Mouse (Mus musculus) urinary bladder, adult 2 months (tissue): ENCODE results near the gene A930018P22Rik. TPM values are rescaled to one million over a fixed set of nuclear protein-coding genes. Genes with fewer than 3 reads are reported as not detected.
"Not testable (repeated sequence)": the region's sequence is repeated elsewhere in the genome, so short reads cannot be mapped to it uniquely, and the experiment has no call there.

Experiments used
- DNase-seq: peaks from one replicate; pipeline ENCODE4 v3.0.0; 2022; ENCODE audit warnings: low spot score
- polyA plus RNA-seq: library from polyadenylated mRNA; depleted of rRNA; stranded (reverse); fragments of >200 nt; gene quantifications from 2 replicates; pipeline ENCODE4 v1.2.3, GENCODE M21; 2012; rRNA removed

A930018P22Rik gene
- 0.09 and 0.12 TPM in 2 replicates for polyA plus RNA-seq

DNA sequence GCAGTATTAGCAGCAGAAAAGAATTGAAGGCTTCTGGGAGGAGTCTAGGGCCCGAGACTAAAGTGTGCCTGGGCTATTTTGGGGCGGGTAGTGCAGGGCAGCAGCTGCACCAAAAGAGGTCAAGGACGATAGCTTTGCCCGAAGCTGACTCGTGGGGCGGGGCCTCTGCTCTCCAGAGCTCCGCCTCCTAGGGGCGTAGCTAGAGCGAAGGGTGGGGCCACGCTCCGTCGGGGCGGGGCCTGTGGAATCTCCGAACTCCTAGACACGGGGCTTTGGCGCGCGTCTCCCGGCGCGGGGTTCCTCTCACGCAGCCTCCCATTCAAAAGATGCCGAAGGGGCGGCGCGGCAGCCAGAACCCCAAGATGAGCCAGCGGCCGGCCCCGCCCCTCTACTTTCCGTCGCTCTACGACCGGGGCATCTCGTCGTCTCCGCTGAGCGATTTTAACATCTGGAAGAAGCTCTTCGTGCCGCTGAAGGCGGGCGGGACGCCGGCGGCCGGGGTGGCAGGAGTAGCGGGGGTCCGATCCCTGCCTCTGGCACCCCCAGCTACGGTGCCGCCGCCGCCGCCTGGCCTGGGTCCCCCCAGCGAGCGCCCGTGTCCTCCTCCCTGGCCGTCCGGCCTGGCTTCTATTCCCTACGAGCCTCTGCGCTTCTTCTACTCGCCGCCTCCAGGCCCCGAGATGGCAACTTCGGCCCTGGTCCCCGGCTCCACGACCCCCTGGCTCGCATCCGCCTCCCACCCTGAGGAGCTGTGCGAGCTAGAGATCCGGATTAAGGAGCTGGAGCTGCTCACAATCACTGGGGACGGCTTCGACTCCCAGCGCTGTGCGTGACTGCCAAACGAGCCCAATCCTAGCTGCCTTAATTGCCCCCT, at the start of gene A930018P22Rik:
Gene A930018P22Rik (plus strand): TSS at position 265 of the 874 bp plus-strand sequence.
- DNase-seq: peak; percentile 67

GRCm38 (mm10) chr2:104078285-104078684, 44.3 kb upstream of the A930018P22Rik start:
- not testable (repeated sequence) for DNase-seq

- not testable (repeated sequence) for DNase-seq
Measured at GRCm38 (mm10) chr2:104081436-104082050, 41.0 kb upstream of the A930018P22Rik start.

GRCm38 (mm10) chr2:104082474-104082873, 40.1 kb upstream of the A930018P22Rik start:
- DNase-seq: no peak

- not testable (repeated sequence) for DNase-seq
Measured at GRCm38 (mm10) chr2:104084027-104084426, 38.5 kb upstream of the A930018P22Rik start.

GRCm38 (mm10) chr2:104087562-104087961, 35.0 kb upstream of the A930018P22Rik start:
- DNase-seq: not testable (repeated sequence)

GRCm38 (mm10) chr2:104093305-104093704, 29.3 kb upstream of the A930018P22Rik start:
- no peak for DNase-seq

DNA sequence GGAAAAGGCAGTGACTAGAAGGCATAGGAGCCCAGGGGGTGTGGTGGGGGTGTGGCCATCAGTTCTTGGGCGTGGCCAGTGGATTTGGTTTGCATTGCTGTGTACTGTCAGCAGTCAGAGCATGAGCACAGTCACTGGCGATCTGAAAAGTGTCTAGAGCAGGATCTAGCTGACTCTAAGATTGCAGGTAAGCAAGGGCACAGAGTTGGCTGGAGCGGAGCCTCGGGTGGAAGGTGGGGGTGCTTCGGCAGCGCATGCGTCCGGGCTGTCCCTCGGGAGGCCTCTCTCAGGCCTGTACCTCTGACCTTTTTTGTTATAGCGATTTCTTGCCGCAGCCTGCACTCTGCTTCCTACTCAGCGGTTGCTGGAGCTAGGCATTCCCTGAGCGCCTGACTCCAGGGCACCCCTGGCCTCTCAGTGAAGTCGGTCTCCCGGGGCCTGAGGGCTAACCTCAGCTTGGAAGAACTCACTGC, 26.8 kb upstream of the A930018P22Rik start, which contains the start of gene Cd59a:
Gene Cd59a (plus strand): TSS at position 61 of the 473 bp plus-strand sequence.
- peak; percentile 48 for DNase-seq

DNA sequence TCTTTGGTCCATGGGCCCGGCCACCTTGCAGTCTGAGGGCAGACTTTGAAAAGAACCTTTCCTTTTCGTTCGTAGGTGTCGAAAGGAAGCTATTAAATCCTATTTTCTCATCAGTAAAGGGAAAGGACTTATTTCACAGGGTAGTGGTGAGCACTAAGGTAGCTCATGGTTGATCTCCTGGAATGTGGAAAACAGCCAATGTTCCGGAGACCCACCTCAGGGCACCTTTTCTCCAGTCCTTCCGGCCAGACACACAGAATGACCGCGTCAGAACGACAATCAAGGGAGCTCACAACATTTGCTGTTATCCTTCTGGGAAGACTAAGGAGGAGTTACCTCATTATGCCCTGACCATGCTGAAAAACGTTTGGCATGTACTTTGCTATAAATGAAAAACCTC, 26.3 kb upstream of the A930018P22Rik start:
- no peak for DNase-seq

- not testable (repeated sequence) for DNase-seq
Measured at GRCm38 (mm10) chr2:104096796-104097195, 25.8 kb upstream of the A930018P22Rik start.

- not testable (repeated sequence) for DNase-seq
Measured at GRCm38 (mm10) chr2:104097396-104097795, 25.2 kb upstream of the A930018P22Rik start.

- DNase-seq: no peak
Measured at GRCm38 (mm10) chr2:104098529-104099230, 23.9 kb upstream of the A930018P22Rik start.

DNA sequence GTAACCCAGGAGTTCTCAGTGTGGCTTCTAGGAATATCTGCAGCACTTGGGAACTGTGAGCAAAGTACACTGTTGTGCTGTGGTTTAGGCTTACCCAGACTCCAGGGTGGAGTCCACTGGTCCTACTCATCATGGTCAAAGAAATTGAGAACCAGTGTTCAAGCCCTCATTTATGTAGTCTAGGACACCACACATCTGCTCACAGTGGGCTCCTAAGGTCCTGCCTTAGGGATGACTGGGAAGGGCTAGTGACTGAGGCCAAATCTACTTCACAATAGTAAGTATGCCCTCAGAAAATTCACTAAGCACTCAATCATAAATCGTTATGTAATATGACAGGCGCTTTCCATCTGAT, 23.4 kb upstream of the A930018P22Rik start:
- no peak for DNase-seq

GRCm38 (mm10) chr2:104099946-104100345, 22.6 kb upstream of the A930018P22Rik start:
- DNase-seq: no peak

DNA sequence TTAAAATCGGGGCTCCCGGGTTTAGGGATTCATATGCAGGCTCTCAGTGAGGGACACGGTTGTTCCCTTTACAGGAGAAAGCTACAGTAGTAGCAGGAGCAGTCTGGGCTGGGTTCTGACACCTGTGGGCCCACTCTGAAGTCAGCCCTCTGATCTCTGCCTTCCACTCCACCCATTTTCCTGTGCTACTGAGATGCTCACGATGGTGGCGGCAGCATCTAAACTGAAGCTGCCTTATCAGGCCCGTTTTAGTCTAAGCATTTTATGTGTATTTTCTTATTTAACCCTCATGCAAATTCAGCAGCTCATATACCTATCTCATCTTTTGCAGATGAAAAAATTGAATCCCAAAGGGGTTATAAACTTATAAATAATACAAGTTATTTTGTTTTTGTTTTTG, 17.8 kb upstream of the A930018P22Rik start:
- no peak for DNase-seq

DNA sequence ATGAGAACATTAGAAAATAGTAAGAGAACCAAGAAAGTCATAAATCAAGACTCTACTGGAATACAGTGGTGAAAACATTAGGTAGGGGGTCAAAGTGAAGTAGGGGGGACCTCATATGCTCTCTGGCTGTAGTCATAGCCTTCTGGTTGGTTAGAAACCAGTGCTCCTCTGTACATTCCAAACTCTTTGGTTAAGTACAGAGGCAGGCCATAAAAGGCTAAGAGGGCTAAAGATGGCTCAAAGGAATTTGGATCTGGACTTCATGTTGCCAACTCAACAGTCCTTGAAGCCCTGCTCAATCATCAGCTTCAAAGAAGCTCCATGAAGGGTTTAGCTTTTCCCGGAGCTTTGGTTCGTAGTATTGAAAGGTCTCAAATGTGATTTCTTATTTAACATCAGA, 13.5 kb upstream of the A930018P22Rik start:
- DNase-seq: not testable (repeated sequence)

- DNase-seq: no peak
Measured at GRCm38 (mm10) chr2:104109528-104109927, 13.0 kb upstream of the A930018P22Rik start.

GRCm38 (mm10) chr2:104110031-104110430, 12.5 kb upstream of the A930018P22Rik start:
- DNase-seq: no peak

GRCm38 (mm10) chr2:104111170-104111797, 11.3 kb upstream of the A930018P22Rik start:
- DNase-seq: not testable (repeated sequence)

DNA sequence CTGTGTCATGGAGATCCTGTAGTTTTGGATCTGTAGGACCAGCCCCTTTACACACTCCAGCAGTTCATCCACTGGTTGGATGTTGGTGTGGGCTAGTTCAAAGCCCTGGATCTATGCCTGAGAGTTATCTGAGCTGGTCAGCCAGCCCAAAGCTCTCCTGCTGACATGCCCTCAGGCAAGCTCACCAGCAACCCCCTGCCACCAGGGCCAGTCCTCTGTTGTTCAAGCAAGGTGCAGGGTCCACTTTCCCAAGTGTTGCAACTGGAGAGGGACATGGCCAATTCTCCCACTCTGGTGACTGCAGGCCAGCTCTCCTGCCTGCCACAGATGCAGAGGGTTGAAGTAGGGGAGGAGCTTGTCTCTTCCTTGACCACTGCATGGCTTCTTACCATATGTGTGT, 9.0 kb upstream of the A930018P22Rik start:
- not testable (repeated sequence) for DNase-seq

GRCm38 (mm10) chr2:104114898-104115297, 7.7 kb upstream of the A930018P22Rik start:
- DNase-seq: no peak
